In the genomic region with DNA sequence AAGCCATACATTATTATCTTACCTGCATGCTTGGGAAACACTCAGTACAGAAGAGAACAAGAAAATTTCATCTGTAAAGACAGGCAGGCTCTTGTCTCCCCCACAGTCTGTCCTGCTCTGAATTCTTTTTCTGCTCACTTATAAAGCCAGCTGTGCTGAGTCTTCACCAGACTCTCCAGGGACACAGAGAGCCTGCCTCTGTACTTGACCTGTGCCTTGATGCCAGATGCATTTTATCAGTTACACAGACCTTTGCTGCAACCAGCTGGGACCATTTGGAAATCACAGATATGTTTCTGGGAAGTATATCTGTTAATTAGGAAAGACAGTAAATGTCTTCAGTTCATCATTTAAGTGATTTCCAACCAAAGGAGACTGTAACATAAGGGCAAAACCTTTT, we compare ENCODE assay signal across 13 mouse cellular contexts. TPM values are rescaled to one million over a fixed set of nuclear protein-coding genes. Genes with fewer than 3 reads are reported as not detected.
A peak's percentile ranks its signal among the peaks of the same experiment; 100 is the strongest.
DNase-seq lines count a peak whose midpoint lies in the region; ATAC-seq and TF ChIP-seq lines count a peak whose summit lies in the region.
"Had no signal": no experiment of that assay in that cellular context is flagged by ENCODE, and none has a peak within 500 bp of the region (broad histone marks: within the 10 kb centered on the region; RNA-seq: fewer than 3 reads in every experiment).

A gene (minus strand): TSS at position 106 of the 400 bp plus-strand sequence.

- no peaks in the 10 kb centered on the region for H3K27me3 ChIP-seq in heart, embryonic 12.5 days (replicated peaks)
- H3K27me3 ChIP-seq in lung, embryonic 14.5 days (ENCODE audit: insufficient read depth, low read length) = no peaks in the 10 kb centered on the region
- no peaks in the 10 kb centered on the region for H3K27me3 ChIP-seq in midbrain, embryonic 13.5 days
- H3K27me3 ChIP-seq: hindbrain, embryonic 13.5 days; limb, embryonic 13.5 days had no signal

- no peak for ATAC-seq in heart, embryonic 12.5 days (ENCODE audit: insufficient number of reproducible peaks, low FRiP score)
- ATAC-seq in lung, embryonic 14.5 days (ENCODE audit: insufficient read depth) = peak; percentile 56; the same call in 1 of the 2 replicates
- ATAC-seq in midbrain, embryonic 13.5 days = no peak
- no peak for ATAC-seq in inflammation-experienced regulatory T-cells, adult 6 months

- H3K9ac ChIP-seq in heart, embryonic 12.5 days = no peak within 1 kb of the TSS
- no peak within 1 kb of the TSS for H3K9ac ChIP-seq in lung, embryonic 14.5 days
- no peak within 1 kb of the TSS for H3K9ac ChIP-seq in midbrain, embryonic 13.5 days (replicated peaks)
- H3K9ac ChIP-seq: hindbrain, embryonic 13.5 days; limb, embryonic 13.5 days had no signal

- no peak within 1 kb of the TSS for H3K27ac ChIP-seq in heart, embryonic 12.5 days (ENCODE audit: poor library complexity, severe bottlenecking)
- no peak within 1 kb of the TSS for H3K27ac ChIP-seq in lung, embryonic 14.5 days (ENCODE audit: low read depth)
- H3K27ac ChIP-seq in midbrain, embryonic 13.5 days = no peak within 1 kb of the TSS
- H3K27ac ChIP-seq: hindbrain, embryonic 13.5 days; limb, embryonic 13.5 days had no signal

- no peaks in the 10 kb centered on the region for H3K4me1 ChIP-seq in heart, embryonic 12.5 days (replicated peaks)
- H3K4me1 ChIP-seq in lung, embryonic 14.5 days (ENCODE audit: insufficient read depth) = no peaks in the 10 kb centered on the region
- no peaks in the 10 kb centered on the region for H3K4me1 ChIP-seq in midbrain, embryonic 13.5 days (replicated peaks)
- H3K4me1 ChIP-seq: hindbrain, embryonic 13.5 days; limb, embryonic 13.5 days had no signal

- no peaks in the 10 kb centered on the region for H3K36me3 ChIP-seq in heart, embryonic 12.5 days
- H3K36me3 ChIP-seq in lung, embryonic 14.5 days (ENCODE audit: insufficient read depth) = no peaks in the 10 kb centered on the region
- no peaks in the 10 kb centered on the region for H3K36me3 ChIP-seq in midbrain, embryonic 13.5 days
- H3K36me3 ChIP-seq: hindbrain, embryonic 13.5 days; limb, embryonic 13.5 days had no signal

- H3K4me3 ChIP-seq in heart, embryonic 12.5 days = no peak within 1 kb of the TSS
- no peak within 1 kb of the TSS for H3K4me3 ChIP-seq in lung, embryonic 14.5 days (ENCODE audit: low read depth, low read length)
- H3K4me3 ChIP-seq in midbrain, embryonic 13.5 days (replicated peaks) = no peak within 1 kb of the TSS
- H3K4me3 ChIP-seq: hindbrain, embryonic 13.5 days; limb, embryonic 13.5 days had no signal

- DNase-seq in heart, adult 11 months = peak; percentile 97
- no peak for DNase-seq in adrenal gland, postnatal 4 days (ENCODE audit: low spot score in 2 of 2)
- peak; percentile 18 to 27 for DNase-seq in heart, postnatal 14 days
- DNase-seq in lung, embryonic 14.5 days = peak; percentile 62
- no peak for DNase-seq in cerebellum, postnatal 4 days (ENCODE audit: low spot score in 2 of 2)
- DNase-seq: cerebellum, adult 8-10 months; thymus, postnatal 36 days had no signal

- no peak within 1 kb of the TSS for H3K4me2 ChIP-seq in heart, embryonic 12.5 days
- no peak within 1 kb of the TSS for H3K4me2 ChIP-seq in lung, embryonic 14.5 days
- H3K4me2 ChIP-seq in midbrain, embryonic 13.5 days (replicated peaks) = no peak within 1 kb of the TSS
- H3K4me2 ChIP-seq: hindbrain, embryonic 13.5 days; limb, embryonic 13.5 days had no signal

- H3K9me3 ChIP-seq in heart, embryonic 12.5 days (replicated peaks) = no peaks in the 10 kb centered on the region
- no peaks in the 10 kb centered on the region for H3K9me3 ChIP-seq in lung, embryonic 14.5 days (ENCODE audit: low read depth, low read length)
- no peaks in the 10 kb centered on the region for H3K9me3 ChIP-seq in midbrain, embryonic 13.5 days
- H3K9me3 ChIP-seq: hindbrain, embryonic 13.5 days; limb, embryonic 13.5 days had no signal

- TF ChIP-seq CTCF in lung, embryonic 14.5 days (IDR thresholded peaks at IDR 0.05; ENCODE audit: low read depth) = no peak

- intact Hi-C loops in heart, postnatal 14 days (cut with DNase I) = no loop called here

RNA-seq across cellular contexts. Expression of the gene that starts here (rescaled TPM):
- 0.08 and 0.09 TPM in 2 replicates for polyA plus RNA-seq in heart, embryonic 12.5 days (2016; fragmentation: Nextera tagmentation; extraction: Ambion mirVana)
- 10 to 100 TPM; 13.3 to 13.8 TPM for total RNA-seq in adrenal gland, postnatal 4 days (2021)
- 1 to 10 TPM in 1 of 2 experiments, under 1 TPM in 1; 0.61 to 1.3 TPM for total RNA-seq in heart, postnatal 14 days (2021)
- 0.11 and 0.34 TPM in 2 replicates for polyA plus RNA-seq in lung, embryonic 14.5 days (2014; fragmentation: Nextera tagmentation; extraction: Ambion mirVana)
- polyA plus RNA-seq in midbrain, embryonic 13.5 days (2015; fragmentation: Nextera tagmentation; extraction: Ambion mirVana) = not detected in 2 replicates
- polyA plus RNA-seq in inflammation-experienced regulatory T-cells, adult 6 months (2017; shearing (Covaris generic)) = not detected
- total RNA-seq: megakaryocyte progenitor cell, adult 5-6 weeks had no signal
- polyA plus RNA-seq: hindbrain, embryonic 13.5 days had no signal

Comparison
In these comparisons a context has a peak if more than half of its experiments do, and no peak if none do; other contexts are left out.
1. RNA of the gene that starts here (total RNA-seq): 13.3 to 13.8 TPM in adrenal gland, postnatal 4 days; 0.61 to 1.3 TPM in heart, postnatal 14 days; every median in the first group is over 4 times any median in the second.
2. Peak in DNase-seq and ATAC-seq in lung, embryonic 14.5 days; RNA of the gene not detected or under 1 TPM.
3. DNase-seq: peak in heart, adult 11 months (single experiment) and heart, postnatal 14 days (2 of 2); none in adrenal gland, postnatal 4 days (0 of 2) and cerebellum, postnatal 4 days (0 of 2).